Mouse (Mus musculus): ENCODE results near the gene Mcl1.
"Not testable (repeated sequence)": the region's sequence is repeated elsewhere in the genome, so short reads cannot be mapped to it uniquely, and the experiment has no call there.

The Mcl1 gene

GRCm38 (mm10) chr3:95658236-95658867, at the start of gene Mcl1:
Gene Mcl1 (plus strand): TSS chr3:95658788.
- peak; percentile 84 for DNase-seq (ENCODE audit: low read depth)

- no peak for DNase-seq (ENCODE audit: low read depth)
Observed at GRCm38 (mm10) chr3:95609195-95609594, 49.4 kb upstream of the Mcl1 start.

GRCm38 (mm10) chr3:95613996-95614395, 44.6 kb upstream of the Mcl1 start:
- no peak for DNase-seq (ENCODE audit: low read depth)

- DNase-seq (ENCODE audit: low read depth), result no peak
Observed at GRCm38 (mm10) chr3:95618511-95618910, 40.1 kb upstream of the Mcl1 start.

GRCm38 (mm10) chr3:95621241-95621640, 37.3 kb upstream of the Mcl1 start:
- no peak for DNase-seq (ENCODE audit: low read depth)

GRCm38 (mm10) chr3:95622421-95622820, 36.2 kb upstream of the Mcl1 start:
- not testable (repeated sequence) for DNase-seq (ENCODE audit: low read depth)

- DNase-seq (ENCODE audit: low read depth), result no peak
Observed at GRCm38 (mm10) chr3:95623551-95623950, 35.0 kb upstream of the Mcl1 start.

- DNase-seq (ENCODE audit: low read depth), result not testable (repeated sequence)
Observed at GRCm38 (mm10) chr3:95623991-95624515, 34.5 kb upstream of the Mcl1 start.

- peak; percentile 100 for DNase-seq (ENCODE audit: low read depth)
Observed at GRCm38 (mm10) chr3:95624628-95625503, 33.7 kb upstream of the Mcl1 start, which contains the start of gene Ensa. Gene Ensa (plus strand): TSS chr3:95624993.

- no peak for DNase-seq (ENCODE audit: low read depth)
Observed at GRCm38 (mm10) chr3:95627763-95628162, 30.8 kb upstream of the Mcl1 start.

GRCm38 (mm10) chr3:95629755-95630154, 28.8 kb upstream of the Mcl1 start:
- no peak for DNase-seq (ENCODE audit: low read depth)

- DNase-seq (ENCODE audit: low read depth), result no peak
Observed at GRCm38 (mm10) chr3:95630856-95631255, 27.7 kb upstream of the Mcl1 start.

- no peak for DNase-seq (ENCODE audit: low read depth)
Observed at GRCm38 (mm10) chr3:95631304-95631703, 27.3 kb upstream of the Mcl1 start.

GRCm38 (mm10) chr3:95632648-95633588, 25.7 kb upstream of the Mcl1 start:
- no peak for DNase-seq (ENCODE audit: low read depth)

GRCm38 (mm10) chr3:95635636-95636035, 23.0 kb upstream of the Mcl1 start:
- no peak for DNase-seq (ENCODE audit: low read depth)

GRCm38 (mm10) chr3:95636072-95636471, 22.5 kb upstream of the Mcl1 start:
- DNase-seq (ENCODE audit: low read depth), result no peak

- no peak for DNase-seq (ENCODE audit: low read depth)
Observed at GRCm38 (mm10) chr3:95639694-95640093, 18.9 kb upstream of the Mcl1 start.

GRCm38 (mm10) chr3:95643097-95643496, 15.5 kb upstream of the Mcl1 start:
- no peak for DNase-seq (ENCODE audit: low read depth)

GRCm38 (mm10) chr3:95645313-95646235, 13.0 kb upstream of the Mcl1 start:
- no peak for DNase-seq (ENCODE audit: low read depth)

GRCm38 (mm10) chr3:95648016-95648415, 10.6 kb upstream of the Mcl1 start:
- no peak for DNase-seq (ENCODE audit: low read depth)
